Mouse (Mus musculus) forebrain, embryonic 12.5 days (tissue): ENCODE measurements at regions not wholly inside any gene's neighbourhood (a gene's known extent, or its start where the extent isn't known, plus 50 kb on each side); places are given as distances from the start of the nearest gene placed in this dataset.

Experiments used
- ATAC-seq: fragments of 200-750 bp; cut with Nextera tagmentation; 2 replicates; pipeline ENCODE4 v1.8.0; 2017; ENCODE audit warnings: moderate TSS enrichment; ENCODE audit not compliant: low FRiP score
- H3K27ac ChIP-seq: fragments of 300-500 bp; sonication (generic); 2 replicates; pipeline ENCODE4 v1.5.1; 2016; ENCODE audit warnings: mild to moderate bottlenecking
- H3K27me3 ChIP-seq: fragments of 300-500 bp; sonication (generic); 2 replicates; pipeline ENCODE4 v1.6.1; 2016; ENCODE audit warnings: mild to moderate bottlenecking
- H3K36me3 ChIP-seq: fragments of 300-500 bp; sonication (generic); replicated peaks from 2 replicates; pipeline ENCODE4 v1.6.1; 2016; ENCODE audit warnings: mild to moderate bottlenecking
- H3K4me1 ChIP-seq: fragments of 300-500 bp; sonication (generic); 2 replicates; pipeline ENCODE4 v1.6.1; 2016
- H3K4me2 ChIP-seq: fragments of 300-500 bp; sonication (generic); 2 replicates; pipeline ENCODE4 v1.6.1; 2016; ENCODE audit warnings: mild to moderate bottlenecking, moderate library complexity
- H3K4me3 ChIP-seq: fragments of 300-500 bp; sonication (generic); replicated peaks from 2 replicates; pipeline ENCODE4 v1.5.1; 2016; ENCODE audit warnings: mild to moderate bottlenecking
- H3K9ac ChIP-seq: fragments of 300-500 bp; sonication (generic); 2 replicates; pipeline ENCODE4 v1.6.1; 2016; ENCODE audit warnings: mild to moderate bottlenecking
- H3K9me3 ChIP-seq: fragments of 300-500 bp; sonication (generic); 2 replicates; pipeline ENCODE4 v1.6.1; 2016
- WGBS: fragments of 180-500 bp; shearing (Covaris S2); methylation state at CpG from one replicate; pipeline ENCODE4 v1.1.7; 2016; 5-methylcytosine and 5-hydroxymethylcytosine counted together

DNA sequence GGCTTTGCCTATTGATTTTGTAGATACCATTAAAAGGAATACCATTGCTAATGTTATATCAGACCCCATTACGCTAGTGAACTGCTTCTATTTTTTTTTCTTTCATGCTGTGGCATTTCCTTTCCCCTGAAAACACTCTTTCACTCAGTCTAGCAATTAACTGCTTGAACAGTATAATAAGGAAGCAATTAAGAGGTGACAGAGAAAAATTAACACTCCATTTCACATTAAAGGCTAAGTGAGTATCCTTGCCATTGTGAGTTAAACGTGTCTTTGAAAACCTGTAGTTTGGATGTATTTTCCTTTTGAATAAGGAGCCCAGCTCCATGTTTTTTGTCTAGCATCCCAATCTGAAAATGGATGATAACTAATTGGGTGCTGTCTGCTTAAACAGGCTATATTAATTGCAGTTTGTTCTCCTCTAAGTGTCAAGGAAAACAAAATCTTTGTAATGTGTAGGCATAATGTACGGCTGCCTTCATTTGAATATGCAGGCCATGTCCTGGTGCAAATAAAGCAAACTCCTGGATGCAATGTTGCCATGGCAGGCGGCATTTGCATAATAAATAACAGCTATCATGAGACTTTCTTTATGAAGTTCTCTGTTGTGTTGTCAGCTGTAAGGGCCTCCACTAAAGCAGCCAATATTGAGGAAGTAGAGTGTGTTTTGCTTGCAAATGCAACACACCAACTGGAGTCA is 423.3 kb downstream of the Zic3 start:
- Histone ChIP-seq H3K27me3 (no peaks in the 10 kb centered on the region), H3K4me3 (no peak overlapping the region), H3K4me2 (no peak overlapping the region), H3K36me3 (no peaks in the 10 kb centered on the region), H3K27ac (no peak overlapping the region), H3K9me3 (no peaks in the 10 kb centered on the region), H3K9ac (no peak overlapping the region), H3K4me1 (no peaks in the 10 kb centered on the region)
- peak; percentile 85; the same call in 1 of the 2 replicates for ATAC-seq
- 39% methylated on average over 4 of the region's 4 CpGs for WGBS

DNA sequence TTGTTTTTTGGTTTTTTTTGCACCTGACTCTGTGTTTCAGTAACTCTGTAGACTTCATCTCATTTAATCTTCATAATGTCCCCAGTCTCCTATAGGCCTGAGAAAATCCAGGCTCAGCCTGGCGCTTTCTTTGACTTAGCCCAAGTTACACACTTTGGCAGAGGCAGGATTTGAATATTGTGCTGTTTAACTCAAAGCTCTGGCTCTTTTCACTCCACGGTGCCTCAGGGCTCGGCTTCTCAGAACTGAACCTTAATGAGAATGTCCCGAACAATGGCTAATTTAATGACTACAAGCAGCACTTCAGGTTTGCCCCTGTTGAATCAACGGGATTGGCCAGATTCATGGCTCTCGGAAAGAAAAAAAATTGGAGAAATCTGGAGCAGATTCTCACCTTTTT is 425.1 kb downstream of the Zic3 start:
- H3K4me3 ChIP-seq: no peak overlapping the region
- H3K4me1 ChIP-seq: no peaks in the 10 kb centered on the region
- no peaks in the 10 kb centered on the region for H3K36me3 ChIP-seq
- no peak overlapping the region for H3K9ac ChIP-seq
- WGBS: 36% methylated on average over 6 of the region's 6 CpGs
- no peak overlapping the region for H3K27ac ChIP-seq
- H3K27me3 ChIP-seq: no peaks in the 10 kb centered on the region
- no peak overlapping the region for H3K4me2 ChIP-seq
- no peaks in the 10 kb centered on the region for H3K9me3 ChIP-seq
- peak; percentile 42; the same call in 1 of the 2 replicates for ATAC-seq

DNA sequence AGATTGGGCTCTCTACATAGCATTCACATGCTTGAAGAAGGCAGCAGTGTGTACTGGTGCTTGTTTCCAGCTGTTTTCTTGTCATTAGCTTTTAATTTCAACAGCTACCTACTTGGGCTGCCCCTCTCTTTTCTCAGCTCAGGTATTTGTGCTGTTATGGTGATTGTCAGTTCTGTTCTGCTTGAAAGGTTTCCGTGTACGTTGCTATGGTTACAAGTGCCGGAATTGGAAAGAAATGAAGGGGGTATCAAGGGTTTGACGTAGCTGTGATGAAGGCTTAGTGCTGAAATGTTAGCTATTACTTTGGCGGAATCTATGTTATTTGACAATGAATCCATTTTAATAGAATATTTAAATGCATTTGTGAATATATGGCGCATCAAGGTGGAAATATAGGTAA is 439.5 kb upstream of the 4930550L24Rik start:
- Histone ChIP-seq H3K4me1 (0 out of 2 replicates have a peak, but pooled peaks cover 5% of the 10 kb centered on the region), H3K36me3 (no peaks in the 10 kb centered on the region), H3K27ac (no peak overlapping the region), H3K9ac (no peak overlapping the region), H3K4me2 (no peak overlapping the region), H3K27me3 (no peaks in the 10 kb centered on the region), H3K9me3 (no peaks in the 10 kb centered on the region), H3K4me3 (no peak overlapping the region)
- peak; percentile 20; the same call in 1 of the 2 replicates for ATAC-seq
- WGBS: 54% methylated on average over 6 of the region's 6 CpGs

GRCm38 (mm10) chrX:58470986-58471385 is 438.2 kb upstream of the 4930550L24Rik start:
- no peak overlapping the region for H3K27ac ChIP-seq
- no peak for ATAC-seq
- WGBS: 23% methylated on average over 1 of the region's 1 CpGs

DNA sequence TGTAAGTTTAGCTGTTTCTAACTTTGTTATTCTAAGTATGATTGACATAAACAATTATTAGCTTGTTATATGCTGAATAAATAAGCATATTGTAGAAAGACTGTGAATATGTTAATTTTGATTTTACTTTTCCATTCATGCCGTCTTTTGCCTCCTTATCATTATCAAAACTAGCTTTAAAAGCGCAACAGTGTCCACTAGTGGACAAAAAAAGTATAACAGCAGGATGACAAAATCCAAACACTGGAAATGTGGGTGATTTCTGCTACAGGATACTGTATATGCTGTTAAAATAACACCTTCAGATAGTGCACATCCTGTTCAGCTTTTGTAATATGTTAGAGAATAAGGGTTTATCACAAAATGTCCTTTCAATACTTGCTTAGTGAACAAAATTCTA is 418.3 kb upstream of the 4930550L24Rik start:
- Histone ChIP-seq H3K27me3 (no peaks in the 10 kb centered on the region), H3K9ac (no peak overlapping the region), H3K27ac (no peak overlapping the region), H3K4me3 (no peak overlapping the region), H3K36me3 (no peaks in the 10 kb centered on the region), H3K9me3 (no peaks in the 10 kb centered on the region), H3K4me2 (no peak overlapping the region), H3K4me1 (no peaks in the 10 kb centered on the region)
- ATAC-seq: no peak
- WGBS: 8% methylated on average over 2 of the region's 2 CpGs

More at GRCm38 (mm10) chrX:58470986-58471385, 438.2 kb upstream of the 4930550L24Rik start:
- Histone ChIP-seq H3K36me3 (no peaks in the 10 kb centered on the region), H3K27me3 (no peaks in the 10 kb centered on the region), H3K9ac (no peak overlapping the region), H3K4me2 (no peak overlapping the region), H3K4me3 (no peak overlapping the region), H3K9me3 (no peaks in the 10 kb centered on the region), H3K4me1 (0 out of 2 replicates have a peak, but pooled peaks cover 5% of the 10 kb centered on the region)

DNA sequence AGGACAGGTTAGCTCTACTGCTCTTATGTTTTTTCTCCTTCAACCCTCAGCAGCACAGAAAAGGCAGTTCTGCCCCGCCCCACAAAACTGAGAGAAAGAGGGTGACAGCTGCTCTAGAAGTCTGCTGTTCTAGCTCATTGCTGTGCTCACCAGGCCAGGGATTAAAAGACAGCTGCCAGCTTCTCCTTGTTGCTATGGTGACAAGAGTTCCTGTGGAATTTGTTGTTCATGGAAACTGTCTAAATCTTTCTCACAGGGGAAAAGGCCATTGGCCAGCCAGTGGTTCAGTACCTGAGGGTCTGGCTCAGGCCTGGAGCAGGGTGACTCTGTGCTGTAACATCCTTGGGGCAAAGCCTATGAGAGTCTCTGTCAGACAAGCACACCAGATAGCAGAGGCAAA is 405.6 kb upstream of the 4930550L24Rik start:
- H3K27ac ChIP-seq: no peak overlapping the region

DNA sequence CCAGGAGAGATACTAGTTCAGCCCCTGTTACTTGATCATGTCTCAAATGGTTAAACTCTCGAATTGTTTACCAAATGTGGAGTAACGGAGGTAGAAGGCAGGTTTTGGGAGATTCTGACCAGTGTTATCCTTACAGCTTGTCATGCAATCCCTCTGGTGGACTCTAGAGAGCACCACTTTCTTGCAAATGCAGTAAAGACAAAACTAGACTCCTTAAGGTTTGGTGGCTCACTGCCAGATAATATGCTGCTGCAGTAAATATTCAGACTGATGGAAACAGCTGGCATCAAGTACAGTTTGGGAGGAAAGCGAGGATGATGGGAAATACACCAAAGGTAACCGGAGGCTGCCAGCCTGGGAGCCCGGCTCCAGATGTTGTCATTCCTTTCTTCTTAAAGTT is 394.2 kb upstream of the 4930550L24Rik start:
- H3K4me3 ChIP-seq: no peak overlapping the region
- ATAC-seq: no peak
- H3K4me1 ChIP-seq: no peaks in the 10 kb centered on the region
- H3K27me3 ChIP-seq: no peaks in the 10 kb centered on the region
- no peak overlapping the region for H3K4me2 ChIP-seq
- no peaks in the 10 kb centered on the region for H3K9me3 ChIP-seq
- WGBS: 60% methylated on average over 5 of the region's 5 CpGs
- no peak overlapping the region for H3K9ac ChIP-seq
- H3K36me3 ChIP-seq: no peaks in the 10 kb centered on the region
- no peak overlapping the region for H3K27ac ChIP-seq

More for the DNA sequence above, 405.6 kb upstream of the 4930550L24Rik start:
- H3K9ac ChIP-seq: no peak overlapping the region
- H3K4me3 ChIP-seq: no peak overlapping the region
- peak; percentile 46; the same call in 1 of the 2 replicates for ATAC-seq
- no peaks in the 10 kb centered on the region for H3K36me3 ChIP-seq
- no peaks in the 10 kb centered on the region for H3K9me3 ChIP-seq
- H3K4me1 ChIP-seq: no peaks in the 10 kb centered on the region
- no peaks in the 10 kb centered on the region for H3K27me3 ChIP-seq
- no peak overlapping the region for H3K4me2 ChIP-seq
- 33% methylated on average over 1 of the region's 1 CpGs for WGBS
